Mouse (Mus musculus): ENCODE results near the gene Pck1. TPM values are rescaled to one million over a fixed set of nuclear protein-coding genes. Genes with fewer than 3 reads are reported as not detected.

Gene Pck1
- polyA plus RNA-seq, 1 experiment from 2014 or later: not detected

Other genes with a start within 250 kb of the Pck1 start
- 18.8 and 20.7 TPM in 2 replicates for gene Bmp7, start 212.7 kb upstream of the Pck1 start, polyA plus RNA-seq (2014; fragmentation: Nextera tagmentation; extraction: Ambion mirVana)
- gene Spo11, start 175.3 kb upstream of the Pck1 start, polyA plus RNA-seq (2014; fragmentation: Nextera tagmentation; extraction: Ambion mirVana): 0.47 and 0.71 TPM in 2 replicates
- 147 and 148 TPM in 2 replicates for gene Rae1, start 152.9 kb upstream of the Pck1 start, polyA plus RNA-seq (2014; fragmentation: Nextera tagmentation; extraction: Ambion mirVana)
- gene Rbm38, start 132.6 kb upstream of the Pck1 start, polyA plus RNA-seq (2014; fragmentation: Nextera tagmentation; extraction: Ambion mirVana): 111 and 115 TPM in 2 replicates
- 0.08 TPM in 1 of 2 replicates, not detected in the other for gene Ctcfl, start 33.5 kb upstream of the Pck1 start, polyA plus RNA-seq (2014; fragmentation: Nextera tagmentation; extraction: Ambion mirVana)
- gene Zbp1, start 65.9 kb downstream of the Pck1 start, polyA plus RNA-seq (2014; fragmentation: Nextera tagmentation; extraction: Ambion mirVana): not detected in 2 replicates
- 3.3 and 3.6 TPM in 2 replicates for gene Pmepa1, start 123.5 kb downstream of the Pck1 start, polyA plus RNA-seq (2014; fragmentation: Nextera tagmentation; extraction: Ambion mirVana)